Mouse (Mus musculus) hindbrain, embryonic 14.5 days (tissue): ENCODE data around the gene 1700069L16Rik. TPM values are rescaled to one million over a fixed set of nuclear protein-coding genes. Genes with fewer than 3 reads are reported as not detected.

Experiments
- ATAC-seq: fragments of 200-750 bp; cut with Nextera tagmentation; 2 replicates; pipeline ENCODE4 v1.8.0; 2017; ENCODE audit warnings: moderate number of reproducible peaks, mild to moderate bottlenecking, moderate TSS enrichment, moderate library complexity; ENCODE audit not compliant: low FRiP score
- DNase-seq: peaks from one replicate; pipeline ENCODE4 v3.0.0-alpha.2; 2015; ENCODE audit warnings: low spot score
- H3K27ac ChIP-seq: fragments of 300-500 bp; sonication (generic); 2 replicates; pipeline ENCODE4 v1.5.1; 2014; ENCODE audit warnings: mild to moderate bottlenecking, moderate library complexity
- H3K27me3 ChIP-seq: fragments of 300-500 bp; sonication (generic); 2 replicates; pipeline ENCODE4 v1.6.1; 2014; ENCODE audit warnings: mild to moderate bottlenecking, low read length, mixed read lengths; ENCODE audit not compliant: control insufficient read depth, insufficient read depth
- H3K36me3 ChIP-seq: fragments of 300-500 bp; sonication (generic); replicated peaks from 2 replicates; pipeline ENCODE4 v1.6.1; 2014; ENCODE audit not compliant: control insufficient read depth, insufficient read depth
- H3K4me1 ChIP-seq: fragments of 300-500 bp; sonication (generic); replicated peaks from 2 replicates; pipeline ENCODE4 v1.6.1; 2014; ENCODE audit warnings: antibody characterized with exemption, low read length, mixed read lengths; ENCODE audit not compliant: control insufficient read depth, insufficient read depth
- H3K4me2 ChIP-seq: fragments of 300-500 bp; sonication (generic); replicated peaks from 2 replicates; pipeline ENCODE4 v1.6.1; 2014; ENCODE audit warnings: mild to moderate bottlenecking, moderate library complexity
- H3K4me3 ChIP-seq: fragments of 300-500 bp; sonication (generic); replicated peaks from 2 replicates; pipeline ENCODE4 v1.5.1; 2014; ENCODE audit warnings: mild to moderate bottlenecking, low read length
- H3K9ac ChIP-seq: fragments of 300-500 bp; sonication (generic); 2 replicates; pipeline ENCODE4 v1.6.1; 2014
- H3K9me3 ChIP-seq: fragments of 300-500 bp; sonication (generic); 2 replicates; pipeline ENCODE4 v1.6.1; 2016; ENCODE audit warnings: low read length; ENCODE audit not compliant: control insufficient read depth
- WGBS: fragments of 180-500 bp; shearing (Covaris S2); extraction: QIAGEN DNeasy Blood & Tissue Kit; methylation state at CpG from one replicate; pipeline ENCODE4 v1.1.7; 2014; 5-methylcytosine and 5-hydroxymethylcytosine counted together
- polyA plus RNA-seq: library from polyadenylated mRNA; unstranded; fragments of >200 nt; fragmentation: Nextera tagmentation; extraction: Ambion mirVana; gene quantifications from 2 replicates; pipeline ENCODE4 v1.2.1, GENCODE M21; 2014

1700069L16Rik gene
- polyA plus RNA-seq, 1 experiment from 2014 or later = not detected

GRCm38 (mm10) chr5:113735345-113736112 lies 11.0 kb upstream of the 1700069L16Rik start, which contains the start of gene Ficd:
Ficd (plus strand) TSS chr5:113735803.
- ATAC-seq = peak; percentile 96
- WGBS = 1% methylated on average over 56 of the region's 71 CpGs

GRCm38 (mm10) chr5:113735023-113735344 lies 10.4 kb upstream of the 1700069L16Rik start:
- Histone ChIP-seq H3K36me3 (peaks cover 23% of the 10 kb centered on the region), H3K4me2 (peak overlapping the region; percentile 64), H3K4me3 (peak overlapping the region; percentile 53), H3K27ac (peak overlapping the region; percentile 97), H3K9ac (peak overlapping the region; percentile 74), H3K27me3 (no peaks in the 10 kb centered on the region), H3K9me3 (no peaks in the 10 kb centered on the region), H3K4me1 (peaks cover 22% of the 10 kb centered on the region)
- peak; percentile 35 for DNase-seq
- 27% methylated on average over 7 of the region's 7 CpGs for WGBS
- no peak for ATAC-seq

More at GRCm38 (mm10) chr5:113735345-113736112, 11.0 kb upstream of the 1700069L16Rik start, which contains the start of gene Ficd:
- H3K4me3 ChIP-seq = peak within 1 kb of the TSS; percentile 53
- peak within 1 kb of the TSS; percentile 74 for H3K9ac ChIP-seq
- peak within 1 kb of the TSS; percentile 64 for H3K4me2 ChIP-seq
- DNase-seq = peak; percentile 99
- H3K27me3 ChIP-seq = no peaks in the 10 kb centered on the region
- no peaks in the 10 kb centered on the region for H3K9me3 ChIP-seq
- peaks cover 29% of the 10 kb centered on the region for H3K36me3 ChIP-seq
- H3K27ac ChIP-seq = peak within 1 kb of the TSS; percentile 97
- peaks cover 18% of the 10 kb centered on the region for H3K4me1 ChIP-seq

- Histone ChIP-seq H3K27ac (no peak overlapping the region), H3K4me1 (peaks cover 22% of the 10 kb centered on the region), H3K9ac (no peak overlapping the region), H3K4me2 (no peak overlapping the region), H3K27me3 (no peaks in the 10 kb centered on the region), H3K36me3 (peaks cover 17% of the 10 kb centered on the region), H3K9me3 (no peaks in the 10 kb centered on the region), H3K4me3 (no peak overlapping the region)
- DNase-seq (no peak), ATAC-seq (no peak)
- 67% methylated on average over 5 of the region's 5 CpGs for WGBS
These were observed 9.8 kb upstream of the 1700069L16Rik start for GRCm38 (mm10) chr5:113734376-113734775.

GRCm38 (mm10) chr5:113732182-113732581 lies 7.6 kb upstream of the 1700069L16Rik start:
- H3K36me3 ChIP-seq = no peaks in the 10 kb centered on the region
- WGBS = 32% methylated on average over 6 of the region's 6 CpGs
- no peak overlapping the region for H3K4me3 ChIP-seq
- H3K4me2 ChIP-seq = no peak overlapping the region
- H3K9ac ChIP-seq = no peak overlapping the region
- peaks cover 22% of the 10 kb centered on the region for H3K4me1 ChIP-seq
- H3K27ac ChIP-seq = no peak overlapping the region
- no peaks in the 10 kb centered on the region for H3K9me3 ChIP-seq
- H3K27me3 ChIP-seq = no peaks in the 10 kb centered on the region
- ATAC-seq = no peak
- peak; percentile 63 for DNase-seq

GRCm38 (mm10) chr5:113731174-113731573 lies 6.6 kb upstream of the 1700069L16Rik start:
- no peak for DNase-seq
- Histone ChIP-seq H3K36me3 (no peaks in the 10 kb centered on the region), H3K27ac (no peak overlapping the region), H3K9ac (no peak overlapping the region), H3K4me2 (no peak overlapping the region), H3K4me1 (peaks cover 15% of the 10 kb centered on the region), H3K4me3 (no peak overlapping the region), H3K27me3 (no peaks in the 10 kb centered on the region), H3K9me3 (no peaks in the 10 kb centered on the region)
- no peak for ATAC-seq
- WGBS = 90% methylated on average over 7 of the region's 7 CpGs

- Histone ChIP-seq H3K9me3 (no peaks in the 10 kb centered on the region), H3K4me2 (no peak overlapping the region), H3K4me1 (peaks cover 15% of the 10 kb centered on the region), H3K4me3 (no peak overlapping the region), H3K9ac (no peak overlapping the region), H3K27ac (peak overlapping the region; percentile 32; the same call in 1 of the 2 replicates), H3K27me3 (no peaks in the 10 kb centered on the region), H3K36me3 (no peaks in the 10 kb centered on the region)
- DNase-seq (peak; percentile 46), ATAC-seq (no peak)
- 66% methylated on average over 7 of the region's 7 CpGs for WGBS
These were observed 6.1 kb upstream of the 1700069L16Rik start for GRCm38 (mm10) chr5:113730641-113731121.

- Histone ChIP-seq H3K27ac (no peak overlapping the region), H3K36me3 (no peaks in the 10 kb centered on the region), H3K4me1 (peaks cover 16% of the 10 kb centered on the region; the same call in 1 of the 2 replicates), H3K4me3 (no peak overlapping the region), H3K9ac (no peak overlapping the region), H3K4me2 (no peak overlapping the region), H3K27me3 (no peaks in the 10 kb centered on the region), H3K9me3 (no peaks in the 10 kb centered on the region)
- no peak for DNase-seq
- WGBS = 91% methylated on average over 7 of the region's 7 CpGs
- no peak for ATAC-seq
These were observed 4.1 kb upstream of the 1700069L16Rik start for GRCm38 (mm10) chr5:113728691-113729090.

GRCm38 (mm10) chr5:113728011-113728410 lies 3.4 kb upstream of the 1700069L16Rik start:
- Histone ChIP-seq H3K4me2 (no peak overlapping the region), H3K9ac (no peak overlapping the region), H3K4me3 (no peak overlapping the region), H3K27ac (no peak overlapping the region), H3K4me1 (peaks cover 17% of the 10 kb centered on the region; the same call in 1 of the 2 replicates), H3K27me3 (no peaks in the 10 kb centered on the region), H3K9me3 (no peaks in the 10 kb centered on the region), H3K36me3 (no peaks in the 10 kb centered on the region)
- ATAC-seq = no peak
- no peak for DNase-seq
- WGBS = 78% methylated on average over 7 of the region's 7 CpGs

- DNase-seq = no peak
- no peak overlapping the region for H3K9ac ChIP-seq
- H3K27me3 ChIP-seq = no peaks in the 10 kb centered on the region
- WGBS = 68% methylated on average over 12 of the region's 12 CpGs
- H3K36me3 ChIP-seq = no peaks in the 10 kb centered on the region
- H3K4me1 ChIP-seq = peaks cover 17% of the 10 kb centered on the region; the same call in 1 of the 2 replicates
- no peak overlapping the region for H3K4me2 ChIP-seq
- no peak for ATAC-seq
- H3K4me3 ChIP-seq = no peak overlapping the region
- H3K27ac ChIP-seq = no peak overlapping the region
- no peaks in the 10 kb centered on the region for H3K9me3 ChIP-seq
These were observed 2.7 kb upstream of the 1700069L16Rik start for GRCm38 (mm10) chr5:113727238-113727637.
